Mouse (Mus musculus) small intestine, adult 2 months (tissue): ENCODE data around the gene Imp3.
"Not testable (repeated sequence)": the region's sequence is repeated elsewhere in the genome, so short reads cannot be mapped to it uniquely, and the experiment has no call there.

ENCODE experiments used
- CTCF ChIP-seq: fragments of 200-500 bp; IDR thresholded peaks from 2 replicates; pipeline ENCODE4 v1.5.1; 2012; ENCODE audit warnings: low read depth, mild to moderate bottlenecking, control low read depth, inconsistent platforms, low read length, moderate library complexity, mixed read lengths; ENCODE audit not compliant: insufficient replicate concordance, insufficient read length; ENCODE audit errors: extremely low read depth
- POLR2A ChIP-seq: fragments of 200-500 bp; IDR thresholded peaks from 2 replicates; pipeline ENCODE4 v1.6.1; 2012; ENCODE audit warnings: low read depth, mild to moderate bottlenecking, control low read depth, inconsistent platforms, low read length, moderate library complexity

DNA sequence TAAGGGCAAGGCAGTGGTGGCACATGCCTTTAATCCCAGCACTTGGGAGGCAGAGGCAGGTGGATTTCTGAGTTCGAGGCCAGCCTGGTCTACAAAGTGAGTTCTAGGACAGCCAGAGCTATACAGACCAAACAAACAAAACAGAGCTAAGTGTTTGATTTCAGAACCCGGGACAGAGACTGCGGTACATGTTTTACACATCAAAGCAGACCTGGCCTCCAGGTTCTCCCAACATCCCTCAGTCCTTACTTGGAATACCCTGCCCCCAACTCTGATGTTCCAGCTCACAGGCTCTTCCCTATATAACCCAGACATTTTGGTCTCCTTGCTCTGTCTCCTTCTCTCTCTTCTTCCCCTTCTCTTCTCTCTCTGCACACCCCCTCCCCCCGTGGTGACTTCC lies 27.3 kb upstream of the Imp3 start:
- TF ChIP-seq POLR2A, CTCF: not testable (repeated sequence)
